In the genomic region with DNA sequence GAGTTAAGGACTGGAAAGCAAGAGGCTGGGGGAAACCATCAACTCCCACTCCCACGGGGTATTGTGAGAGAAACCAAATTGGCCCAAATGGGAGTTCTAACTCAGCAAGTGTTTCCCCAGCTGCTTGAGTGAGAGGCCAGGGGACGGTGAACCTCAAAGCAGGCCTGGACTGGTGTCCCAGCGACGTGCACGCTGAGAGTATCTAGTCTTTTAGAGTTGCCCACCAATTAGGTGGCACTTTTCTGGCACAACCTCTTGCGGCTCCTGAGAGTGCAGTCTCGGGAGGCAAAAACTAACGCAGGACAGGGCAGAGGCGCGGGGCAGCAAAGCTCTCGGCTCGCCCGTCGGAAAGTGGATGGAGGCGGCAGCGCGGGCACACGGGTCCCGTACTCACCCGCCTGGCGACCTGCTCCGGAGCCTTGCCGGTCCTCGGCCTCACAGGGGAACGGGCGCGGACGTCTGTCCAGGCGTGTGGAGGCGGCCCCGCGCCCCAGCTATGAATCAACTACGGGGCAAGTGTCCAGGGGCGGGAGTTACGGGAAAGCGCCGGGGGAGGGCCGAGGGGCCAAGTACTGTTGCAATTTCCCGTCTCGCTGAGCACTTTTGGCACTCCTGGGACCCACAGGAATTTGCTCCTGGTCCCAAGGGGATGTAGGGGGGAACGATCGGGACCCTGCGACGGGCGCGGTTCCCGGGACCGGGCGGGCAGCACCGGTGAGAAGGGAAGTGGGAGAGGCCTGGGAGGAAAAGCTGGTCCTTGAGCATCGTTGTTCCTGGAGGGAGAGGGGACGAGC, we compare ENCODE assay signal across 8 mouse cellular contexts. TPM values are rescaled to one million over a fixed set of nuclear protein-coding genes. Genes with fewer than 3 reads are reported as not detected.
DNase-seq lines count a peak whose midpoint lies in the region; ATAC-seq and TF ChIP-seq lines count a peak whose summit lies in the region.

No protein-coding gene starts in this region.

- DNase-seq in left cerebral cortex, postnatal 4 days, result peak; percentile 33
- DNase-seq in left cerebral cortex, postnatal 36 days (ENCODE audit: low spot score in 2 of 2), result no peak
- peak; percentile 75 for DNase-seq in fibroblast of lung, adult 2 months (ENCODE audit: low read depth)
- peak; percentile 59 for DNase-seq in heart, postnatal 0 days (ENCODE audit: low spot score)
- peak; percentile 84 for DNase-seq in kidney, postnatal 14 days
- DNase-seq in stomach, postnatal 0 days (ENCODE audit: low spot score), result peak; percentile 66

- ATAC-seq in heart, postnatal 0 days (ENCODE audit: insufficient read depth, low read depth), result peak; percentile 77
- peak; percentile 37 for ATAC-seq in megakaryocyte progenitor cell, adult 5-6 weeks (replicated peaks; ENCODE audit: poor library complexity)
- ATAC-seq in stomach, postnatal 0 days (ENCODE audit: low FRiP score, low TSS enrichment), result peak; percentile 73
- no peak for ATAC-seq in erythroid progenitor cell, adult 5-6 weeks (replicated peaks; ENCODE audit: low FRiP score, poor library complexity, severe bottlenecking)

- intact Hi-C loops in left cerebral cortex, postnatal 4 days (cut with DNase I), result no loop called here
- intact Hi-C loops in left cerebral cortex, postnatal 36 days (cut with DNase I), result no loop called here

- peak overlapping the region; percentile 76 for H3K4me3 ChIP-seq in heart, postnatal 0 days (ENCODE audit: low read depth, low read length)
- peak overlapping the region; percentile 58 for H3K4me3 ChIP-seq in stomach, postnatal 0 days (ENCODE audit: low read depth, low read length)

- peak overlapping the region; percentile 73 for H3K27ac ChIP-seq in heart, postnatal 0 days (ENCODE audit: low read depth)
- H3K27ac ChIP-seq in stomach, postnatal 0 days (replicated peaks), result peak overlapping the region; percentile 71

- no peak for TF ChIP-seq CTCF in heart, postnatal 0 days (IDR thresholded peaks at IDR 0.05; ENCODE audit: low read depth)
- TF ChIP-seq CTCF in stomach, postnatal 0 days (IDR thresholded peaks at IDR 0.05; ENCODE audit: low read depth), result no peak

- peak overlapping the region; percentile 77 for H3K9ac ChIP-seq in heart, postnatal 0 days (replicated peaks; ENCODE audit: low read depth, low read length)
- peak overlapping the region; percentile 71 for H3K9ac ChIP-seq in stomach, postnatal 0 days (ENCODE audit: low read length)

- peak overlapping the region; percentile 96 for H3K4me2 ChIP-seq in heart, postnatal 0 days (ENCODE audit: low read depth, low read length)
- H3K4me2 ChIP-seq in stomach, postnatal 0 days (replicated peaks; ENCODE audit: low read depth), result peak overlapping the region; percentile 91

- H3K9me3 ChIP-seq in heart, postnatal 0 days (replicated peaks; ENCODE audit: control insufficient read depth, low read length), result no peaks in the 10 kb centered on the region
- no peaks in the 10 kb centered on the region for H3K9me3 ChIP-seq in stomach, postnatal 0 days (ENCODE audit: control insufficient read depth, low read length)

- TF ChIP-seq EP300 in heart, postnatal 0 days (IDR thresholded peaks at IDR 0.05; ENCODE audit: low read depth), result no peak; the same call in none of the 2 replicates
- no peak for TF ChIP-seq EP300 in stomach, postnatal 0 days (optimal IDR thresholded peaks at IDR 0.05)

- H3K27me3 ChIP-seq in heart, postnatal 0 days (ENCODE audit: control insufficient read depth, insufficient read depth, low read length), result no peaks in the 10 kb centered on the region
- no peaks in the 10 kb centered on the region for H3K27me3 ChIP-seq in stomach, postnatal 0 days (ENCODE audit: control insufficient read depth, insufficient read depth, low read length)

- no peaks in the 10 kb centered on the region for H3K36me3 ChIP-seq in heart, postnatal 0 days (replicated peaks; ENCODE audit: control insufficient read depth, insufficient read depth, low read length)
- H3K36me3 ChIP-seq in stomach, postnatal 0 days (ENCODE audit: control insufficient read depth, insufficient read depth, low read length), result no peaks in the 10 kb centered on the region

- under 1% methylated on average over 51 of the region's 52 CpGs for WGBS in heart, postnatal 0 days
- WGBS in stomach, postnatal 0 days, result 2% methylated on average over 50 of the region's 52 CpGs

- H3K4me1 ChIP-seq in heart, postnatal 0 days (ENCODE audit: control insufficient read depth, insufficient read depth), result peaks cover 12% of the 10 kb centered on the region; the same call in 1 of the 2 replicates
- H3K4me1 ChIP-seq in stomach, postnatal 0 days (replicated peaks; ENCODE audit: control insufficient read depth, insufficient read depth), result 0 out of 2 replicates have a peak, but pooled peaks cover 3% of the 10 kb centered on the region

RNA-seq across cellular contexts. Expression of gene Osmr, which starts 0.8 kb away (rescaled TPM):
- 1 to 10 TPM; 3.6 to 3.7 TPM for total RNA-seq in left cerebral cortex, postnatal 4 days (2021)
- 1 to 10 TPM; 1.6 to 2.5 TPM for total RNA-seq in left cerebral cortex, postnatal 36 days (2021)
- 5.5 and 12.4 TPM in 2 replicates for total RNA-seq in heart, postnatal 0 days (2014; rRNA removed; ENCODE audit: low replicate concordance)
- polyA plus RNA-seq in heart, postnatal 0 days (2015; fragmentation: Nextera tagmentation; extraction: Ambion mirVana), result 2.5 and 2.6 TPM in 2 replicates
- not detected in 2 replicates for total RNA-seq in megakaryocyte progenitor cell, adult 5-6 weeks (2015)
- not detected in 2 replicates for total RNA-seq in megakaryocyte progenitor cell, adult 5-6 weeks (2017)
- 1.7 and 2.5 TPM in 2 replicates for polyA plus RNA-seq in stomach, postnatal 0 days (2015; fragmentation: Nextera tagmentation; extraction: Ambion mirVana)
- not detected in 2 replicates for total RNA-seq in erythroid progenitor cell, adult 5-6 weeks (2015; ENCODE audit: low replicate concordance)
- total RNA-seq in erythroid progenitor cell, adult 5-6 weeks (2017; ENCODE audit: low replicate concordance), result 0.26 TPM in 1 of 2 replicates, not detected in the other

Comparison
In these comparisons a context has a peak if more than half of its experiments do, and no peak if none do; other contexts are left out.
1. DNase-seq: peak in left cerebral cortex, postnatal 4 days (single experiment), fibroblast of lung, adult 2 months (single experiment), heart, postnatal 0 days (single experiment), kidney, postnatal 14 days (single experiment) and stomach, postnatal 0 days (single experiment); none in left cerebral cortex, postnatal 36 days (0 of 2).